Mouse (Mus musculus): ENCODE measurements around the gene Vangl2. TPM values are rescaled to one million over a fixed set of nuclear protein-coding genes. Genes with fewer than 3 reads are reported as not detected.

The Vangl2 gene
- total RNA-seq, 1 experiment from 2014 or later: 7.4 TPM

- DNase-seq: no peak
Measured at GRCm38 (mm10) chr1:171966054-171966790, 62.0 kb downstream of the Vangl2 start.

- DNase-seq: no peak
Measured at GRCm38 (mm10) chr1:171963613-171964012, 64.6 kb downstream of the Vangl2 start.

- DNase-seq: no peak
Measured at GRCm38 (mm10) chr1:171961704-171962103, 66.5 kb downstream of the Vangl2 start.

- no peak for DNase-seq
Measured at GRCm38 (mm10) chr1:171960726-171961125, 67.5 kb downstream of the Vangl2 start.

GRCm38 (mm10) chr1:171957411-171957810 lies 70.8 kb downstream of the Vangl2 start:
- DNase-seq: no peak

- DNase-seq: no peak
Measured at GRCm38 (mm10) chr1:171955071-171955470, 73.2 kb downstream of the Vangl2 start.

Other genes starting within 250 kb of the Vangl2 start
- gene Cd84, start 188.7 kb downstream of the Vangl2 start, total RNA-seq (2021): 2.3 and 2.6 TPM in 2 replicates
- gene Gm10521, start 132.8 kb downstream of the Vangl2 start, total RNA-seq (2021): 0.18 TPM in 1 of 2 replicates, not detected in the other
- 0.15 TPM in 1 of 2 replicates, not detected in the other for gene Slamf6, start 110.9 kb downstream of the Vangl2 start, total RNA-seq (2021)
- not detected in 2 replicates for gene Nhlh1, start 29.1 kb upstream of the Vangl2 start, total RNA-seq (2021)
- gene Copa, start 54.1 kb upstream of the Vangl2 start, total RNA-seq (2021): 184 and 190 TPM in 2 replicates
- 101 and 117 TPM in 2 replicates for gene Ncstn, start 54.4 kb upstream of the Vangl2 start, total RNA-seq (2021)
- gene Pex19, start 98.3 kb upstream of the Vangl2 start, total RNA-seq (2021): 106 and 158 TPM in 2 replicates
- gene Dcaf8, start 119.6 kb upstream of the Vangl2 start, total RNA-seq (2021): 130 and 169 TPM in 2 replicates
- gene Pea15a, start 178.4 kb upstream of the Vangl2 start, total RNA-seq (2021): 48.3 and 52.1 TPM in 2 replicates
- 1.00 TPM in 1 of 2 replicates, not detected in the other for gene Casq1, start 191.4 kb upstream of the Vangl2 start, total RNA-seq (2021)
- 0.88 and 2.3 TPM in 2 replicates for gene Atp1a4, start 230.0 kb upstream of the Vangl2 start, total RNA-seq (2021)
- 33.7 and 48.7 TPM in 2 replicates for gene Igsf8, start 233.2 kb upstream of the Vangl2 start, total RNA-seq (2021)

All from adrenal gland, postnatal 25 days (tissue).